Mouse (Mus musculus) forebrain, embryonic 12.5 days (tissue): ENCODE results near the gene Gm45521. TPM values are rescaled to one million over a fixed set of nuclear protein-coding genes. Genes with fewer than 3 reads are reported as not detected.

Experiments
- ATAC-seq: fragments of 200-750 bp; cut with Nextera tagmentation; 2 replicates; pipeline ENCODE4 v1.8.0; 2017; ENCODE audit warnings: moderate TSS enrichment; ENCODE audit not compliant: low FRiP score
- H3K27ac ChIP-seq: fragments of 300-500 bp; sonication (generic); 2 replicates; pipeline ENCODE4 v1.5.1; 2016; ENCODE audit warnings: mild to moderate bottlenecking
- H3K27me3 ChIP-seq: fragments of 300-500 bp; sonication (generic); 2 replicates; pipeline ENCODE4 v1.6.1; 2016; ENCODE audit warnings: mild to moderate bottlenecking
- H3K36me3 ChIP-seq: fragments of 300-500 bp; sonication (generic); replicated peaks from 2 replicates; pipeline ENCODE4 v1.6.1; 2016; ENCODE audit warnings: mild to moderate bottlenecking
- H3K4me1 ChIP-seq: fragments of 300-500 bp; sonication (generic); 2 replicates; pipeline ENCODE4 v1.6.1; 2016
- H3K4me2 ChIP-seq: fragments of 300-500 bp; sonication (generic); 2 replicates; pipeline ENCODE4 v1.6.1; 2016; ENCODE audit warnings: mild to moderate bottlenecking, moderate library complexity
- H3K4me3 ChIP-seq: fragments of 300-500 bp; sonication (generic); replicated peaks from 2 replicates; pipeline ENCODE4 v1.5.1; 2016; ENCODE audit warnings: mild to moderate bottlenecking
- H3K9ac ChIP-seq: fragments of 300-500 bp; sonication (generic); 2 replicates; pipeline ENCODE4 v1.6.1; 2016; ENCODE audit warnings: mild to moderate bottlenecking
- H3K9me3 ChIP-seq: fragments of 300-500 bp; sonication (generic); 2 replicates; pipeline ENCODE4 v1.6.1; 2016
- WGBS: fragments of 180-500 bp; shearing (Covaris S2); methylation state at CpG from one replicate; pipeline ENCODE4 v1.1.7; 2016; 5-methylcytosine and 5-hydroxymethylcytosine counted together
- polyA plus RNA-seq: library from polyadenylated mRNA; unstranded; fragments of >200 nt; fragmentation: Nextera tagmentation; extraction: Ambion mirVana; gene quantifications from 2 replicates; pipeline ENCODE4 v1.2.1, GENCODE M21; 2016

Gm45521 gene
- polyA plus RNA-seq, 1 experiment from 2014 or later, result not detected

GRCm38 (mm10) chr14:7937052-7937630, 19.9 kb upstream of the Gm45521 start:
- Histone ChIP-seq H3K27me3 (no peaks in the 10 kb centered on the region), H3K4me2 (peak overlapping the region; percentile 8; the same call in 1 of the 2 replicates), H3K4me1 (peaks cover 3% of the 10 kb centered on the region; the same call in 1 of the 2 replicates), H3K36me3 (peaks cover 59% of the 10 kb centered on the region), H3K9me3 (no peaks in the 10 kb centered on the region), H3K9ac (no peak overlapping the region), H3K4me3 (no peak overlapping the region), H3K27ac (no peak overlapping the region)
- ATAC-seq, result 0 out of 2 replicates have a peak, but pooled peaks have one; percentile 14
- 17% methylated on average over 17 of the region's 17 CpGs for WGBS

- H3K36me3 ChIP-seq, result peaks cover 50% of the 10 kb centered on the region
- no peak overlapping the region for H3K9ac ChIP-seq
- peaks cover 3% of the 10 kb centered on the region; the same call in 1 of the 2 replicates for H3K4me1 ChIP-seq
- WGBS, result 93% methylated on average over 19 of the region's 19 CpGs
- no peak overlapping the region for H3K4me2 ChIP-seq
- no peak for ATAC-seq
- H3K27me3 ChIP-seq, result no peaks in the 10 kb centered on the region
- H3K4me3 ChIP-seq, result no peak overlapping the region
- no peak overlapping the region for H3K27ac ChIP-seq
- H3K9me3 ChIP-seq, result no peaks in the 10 kb centered on the region
Observed at GRCm38 (mm10) chr14:7938809-7939784, 18.0 kb upstream of the Gm45521 start.

GRCm38 (mm10) chr14:7941413-7941812, 15.7 kb upstream of the Gm45521 start:
- no peak for ATAC-seq
- H3K27ac ChIP-seq, result no peak overlapping the region
- H3K4me1 ChIP-seq, result peaks cover 7% of the 10 kb centered on the region
- peaks cover 50% of the 10 kb centered on the region for H3K36me3 ChIP-seq
- H3K27me3 ChIP-seq, result no peaks in the 10 kb centered on the region
- H3K4me2 ChIP-seq, result no peak overlapping the region
- WGBS, result 71% methylated on average over 5 of the region's 5 CpGs
- no peaks in the 10 kb centered on the region for H3K9me3 ChIP-seq
- H3K4me3 ChIP-seq, result no peak overlapping the region
- H3K9ac ChIP-seq, result no peak overlapping the region

- Histone ChIP-seq H3K9ac (no peak overlapping the region), H3K27ac (no peak overlapping the region), H3K27me3 (no peaks in the 10 kb centered on the region), H3K9me3 (no peaks in the 10 kb centered on the region), H3K4me2 (no peak overlapping the region), H3K4me3 (no peak overlapping the region), H3K36me3 (peaks cover 51% of the 10 kb centered on the region), H3K4me1 (peaks cover 4% of the 10 kb centered on the region; the same call in 1 of the 2 replicates)
- 83% methylated on average over 7 of the region's 7 CpGs for WGBS
- no peak for ATAC-seq
Observed at GRCm38 (mm10) chr14:7943101-7943800, 13.8 kb upstream of the Gm45521 start.

GRCm38 (mm10) chr14:7943801-7944135, 13.3 kb upstream of the Gm45521 start:
- H3K27me3 ChIP-seq, result no peaks in the 10 kb centered on the region
- no peaks in the 10 kb centered on the region for H3K9me3 ChIP-seq
- peaks cover 4% of the 10 kb centered on the region; the same call in 1 of the 2 replicates for H3K4me1 ChIP-seq
- no peak overlapping the region for H3K27ac ChIP-seq
- WGBS, result 94% methylated on average over 3 of the region's 3 CpGs
- peaks cover 56% of the 10 kb centered on the region for H3K36me3 ChIP-seq
- H3K9ac ChIP-seq, result no peak overlapping the region
- H3K4me3 ChIP-seq, result no peak overlapping the region
- ATAC-seq, result no peak
- H3K4me2 ChIP-seq, result no peak overlapping the region

- no peak for ATAC-seq
Observed at GRCm38 (mm10) chr14:7944349-7945039, 12.6 kb upstream of the Gm45521 start.

GRCm38 (mm10) chr14:7945261-7945660, 11.8 kb upstream of the Gm45521 start:
- H3K36me3 ChIP-seq, result peaks cover 62% of the 10 kb centered on the region
- no peak for ATAC-seq

More at GRCm38 (mm10) chr14:7944349-7945039, 12.6 kb upstream of the Gm45521 start:
- Histone ChIP-seq H3K9me3 (no peaks in the 10 kb centered on the region), H3K4me3 (no peak overlapping the region), H3K27me3 (no peaks in the 10 kb centered on the region), H3K36me3 (peaks cover 61% of the 10 kb centered on the region), H3K4me1 (peaks cover 4% of the 10 kb centered on the region; the same call in 1 of the 2 replicates), H3K27ac (no peak overlapping the region), H3K9ac (no peak overlapping the region), H3K4me2 (no peak overlapping the region)
- 62% methylated on average over 8 of the region's 8 CpGs for WGBS

GRCm38 (mm10) chr14:7951234-7951633, 5.9 kb upstream of the Gm45521 start:
- H3K36me3 ChIP-seq, result peaks cover 41% of the 10 kb centered on the region
- H3K4me1 ChIP-seq, result peaks cover 9% of the 10 kb centered on the region
- no peak overlapping the region for H3K4me2 ChIP-seq
- H3K9ac ChIP-seq, result no peak overlapping the region
- no peaks in the 10 kb centered on the region for H3K27me3 ChIP-seq
- H3K27ac ChIP-seq, result no peak overlapping the region
- ATAC-seq, result no peak
- H3K9me3 ChIP-seq, result no peaks in the 10 kb centered on the region
- H3K4me3 ChIP-seq, result no peak overlapping the region
- WGBS, result 96% methylated on average over 9 of the region's 9 CpGs

More at GRCm38 (mm10) chr14:7945261-7945660, 11.8 kb upstream of the Gm45521 start:
- WGBS, result 83% methylated on average over 5 of the region's 5 CpGs
- Histone ChIP-seq H3K9ac (no peak overlapping the region), H3K27ac (no peak overlapping the region), H3K4me3 (no peak overlapping the region), H3K4me1 (peaks cover 4% of the 10 kb centered on the region; the same call in 1 of the 2 replicates), H3K27me3 (no peaks in the 10 kb centered on the region), H3K4me2 (no peak overlapping the region), H3K9me3 (no peaks in the 10 kb centered on the region)

- 34% methylated on average over 12 of the region's 12 CpGs for WGBS
- Histone ChIP-seq H3K9ac (no peak overlapping the region), H3K27ac (no peak overlapping the region), H3K4me1 (peaks cover 14% of the 10 kb centered on the region), H3K4me3 (no peak overlapping the region), H3K4me2 (no peak overlapping the region), H3K36me3 (peaks cover 39% of the 10 kb centered on the region), H3K9me3 (no peaks in the 10 kb centered on the region), H3K27me3 (no peaks in the 10 kb centered on the region)
- ATAC-seq, result no peak
Observed at GRCm38 (mm10) chr14:7952610-7953254, 4.4 kb upstream of the Gm45521 start.

GRCm38 (mm10) chr14:7954071-7954471, 3.0 kb upstream of the Gm45521 start:
- ATAC-seq, result no peak
- Histone ChIP-seq H3K27ac (0 out of 2 replicates have a peak overlapping the region, but pooled peaks have one; percentile 5), H3K9me3 (no peaks in the 10 kb centered on the region), H3K27me3 (no peaks in the 10 kb centered on the region), H3K4me3 (no peak overlapping the region), H3K4me1 (peaks cover 14% of the 10 kb centered on the region), H3K4me2 (no peak overlapping the region), H3K9ac (no peak overlapping the region), H3K36me3 (peaks cover 27% of the 10 kb centered on the region)
- WGBS, result 41% methylated on average over 6 of the region's 6 CpGs

GRCm38 (mm10) chr14:7956427-7956826, 661 bp upstream of the Gm45521 start:
- no peak overlapping the region for H3K9ac ChIP-seq
- H3K36me3 ChIP-seq, result peaks cover 5% of the 10 kb centered on the region; the same call in 1 of the 2 replicates
- no peak for ATAC-seq
- no peak overlapping the region for H3K4me3 ChIP-seq
- no peak overlapping the region for H3K27ac ChIP-seq
- H3K4me2 ChIP-seq, result no peak overlapping the region
- H3K9me3 ChIP-seq, result no peaks in the 10 kb centered on the region
- WGBS, result 82% methylated on average over 10 of the region's 10 CpGs
- peaks cover 14% of the 10 kb centered on the region for H3K4me1 ChIP-seq
- H3K27me3 ChIP-seq, result no peaks in the 10 kb centered on the region
